Mouse (Mus musculus) forebrain, postnatal 0 days (tissue): ENCODE results near the gene Opa3. TPM values are rescaled to one million over a fixed set of nuclear protein-coding genes. Genes with fewer than 3 reads are reported as not detected.
A peak's percentile ranks its signal among the peaks of the same experiment; 100 is the strongest.

Experiments
- ATAC-seq: fragments of 200-750 bp; cut with Nextera tagmentation; 2 replicates; pipeline ENCODE4 v1.8.0; 2017; ENCODE audit warnings: mild to moderate bottlenecking, moderate library complexity
- DNase-seq: peaks from one replicate; pipeline ENCODE4 v3.0.0-alpha.2; 2015
- H3K27ac ChIP-seq: fragments of 300-500 bp; sonication (generic); 2 replicates; pipeline ENCODE4 v1.5.1; 2014; ENCODE audit warnings: low read depth, mild to moderate bottlenecking, antibody characterized with exemption, low read length, moderate library complexity, mixed read lengths
- H3K27me3 ChIP-seq: fragments of 300-500 bp; sonication (generic); 2 replicates; pipeline ENCODE4 v1.6.1; 2014; ENCODE audit warnings: mild to moderate bottlenecking, low read length, mixed read lengths; ENCODE audit not compliant: insufficient read depth
- H3K36me3 ChIP-seq: fragments of 300-500 bp; sonication (generic); 2 replicates; pipeline ENCODE4 v1.6.1; 2014; ENCODE audit warnings: mild to moderate bottlenecking, moderate library complexity; ENCODE audit not compliant: insufficient read depth
- H3K4me1 ChIP-seq: fragments of 300-500 bp; sonication (generic); 2 replicates; pipeline ENCODE4 v1.6.1; 2014; ENCODE audit warnings: antibody characterized with exemption; ENCODE audit not compliant: insufficient read depth
- H3K4me2 ChIP-seq: fragments of 300-500 bp; sonication (generic); 2 replicates; pipeline ENCODE4 v1.6.1; 2014; ENCODE audit warnings: low read depth, mild to moderate bottlenecking, moderate library complexity
- H3K4me3 ChIP-seq: fragments of 300-500 bp; sonication (generic); 2 replicates; pipeline ENCODE4 v1.5.1; 2014; ENCODE audit warnings: low read depth, low read length, mixed read lengths
- H3K9ac ChIP-seq: fragments of 300-500 bp; sonication (generic); 2 replicates; pipeline ENCODE4 v1.6.1; 2014; ENCODE audit warnings: mild to moderate bottlenecking
- H3K9me3 ChIP-seq: fragments of 300-500 bp; sonication (generic); 2 replicates; pipeline ENCODE4 v1.6.1; 2016; ENCODE audit warnings: low read length
- CTCF ChIP-seq: sonication (generic); IDR thresholded peaks from 2 replicates; pipeline ENCODE4 v1.5.1; 2016; ENCODE audit warnings: antibody characterized with exemption, control low read depth, low read depth
- WGBS: fragments of 180-500 bp; shearing (Covaris S2); extraction: QIAGEN DNeasy Blood & Tissue Kit; methylation state at CpG from one replicate; pipeline ENCODE4 v1.1.7; 2014; 5-methylcytosine and 5-hydroxymethylcytosine counted together
- polyA plus RNA-seq: library from polyadenylated mRNA; unstranded; fragments of >200 nt; fragmentation: Nextera tagmentation; extraction: Ambion mirVana; gene quantifications from 2 replicates; pipeline ENCODE4 v1.2.1, GENCODE M21; 2015
- total RNA-seq: library from RNA; depleted of rRNA; stranded (reverse); fragments of >200 nt; gene quantifications from 2 replicates; pipeline ENCODE4 v1.2.3, GENCODE M21; 2014

Gene Opa3
- total and polyA plus RNA-seq, 2 experiments from 2014 or later, result 32.2 to 35.8 TPM

DNA sequence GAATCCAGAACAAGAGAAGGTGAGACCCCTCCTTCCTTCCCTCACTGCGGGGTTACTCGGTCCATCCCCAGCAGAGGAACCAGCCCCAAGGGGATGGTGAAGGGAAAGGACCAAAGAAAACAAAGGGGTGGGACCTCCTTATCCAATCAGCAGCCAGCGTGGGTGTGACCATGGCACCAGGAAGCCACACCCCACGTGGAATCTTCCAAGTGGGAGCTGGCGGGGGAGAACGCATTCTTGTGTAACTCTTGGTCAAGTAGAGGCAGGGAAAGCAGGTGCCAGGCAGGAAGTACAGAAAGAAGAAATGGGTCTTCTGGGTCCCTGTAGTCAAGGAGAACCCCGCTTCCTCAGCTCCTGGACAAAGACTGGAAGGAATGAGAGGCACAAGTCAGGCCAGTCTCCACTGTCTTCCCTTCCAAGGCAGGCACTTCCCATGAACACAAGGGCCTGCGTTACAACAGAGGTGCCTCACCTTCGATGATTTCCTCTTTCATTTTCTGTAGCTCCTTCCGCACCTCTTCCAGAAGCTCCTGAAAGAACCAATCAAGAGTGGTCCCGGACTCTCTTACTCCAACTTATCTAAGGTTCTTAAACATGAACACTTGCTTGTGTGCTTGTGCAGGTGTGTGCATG, 29.4 kb downstream of the Opa3 start:
- Histone ChIP-seq H3K4me2 (no peak overlapping the region), H3K4me3 (no peak overlapping the region), H3K9ac (no peak overlapping the region), H3K4me1 (no peaks in the 10 kb centered on the region), H3K27ac (no peak overlapping the region), H3K9me3 (no peaks in the 10 kb centered on the region), H3K27me3 (no peaks in the 10 kb centered on the region), H3K36me3 (peaks cover 61% of the 10 kb centered on the region)
- no peak for TF ChIP-seq CTCF
- DNase-seq (peak; percentile 75), ATAC-seq (peak; percentile 91)
- WGBS, result 30% methylated on average over 11 of the region's 11 CpGs

DNA sequence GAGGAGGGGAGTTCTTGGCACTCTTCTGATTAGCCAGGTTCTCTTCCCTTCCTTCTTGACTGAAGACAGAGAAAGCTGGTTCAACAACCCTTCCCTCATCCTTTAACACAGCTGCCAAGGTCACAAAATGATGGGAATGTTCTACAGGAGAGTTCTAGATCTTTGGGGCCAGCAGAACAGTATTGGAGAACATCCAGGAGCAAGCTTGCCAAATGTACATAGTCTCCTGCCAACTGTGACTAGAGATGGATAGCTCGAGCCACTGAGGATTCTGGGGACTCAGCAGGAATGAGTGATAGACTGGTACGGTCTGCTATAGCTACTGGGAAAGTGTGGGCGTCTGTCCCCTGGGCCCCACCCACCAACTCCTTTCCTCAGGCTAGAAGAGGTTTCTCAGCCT, 30.2 kb downstream of the Opa3 start:
- TF ChIP-seq CTCF, result no peak
- H3K36me3 ChIP-seq, result peaks cover 67% of the 10 kb centered on the region
- H3K9me3 ChIP-seq, result no peaks in the 10 kb centered on the region
- no peak overlapping the region for H3K4me3 ChIP-seq
- no peaks in the 10 kb centered on the region for H3K27me3 ChIP-seq
- 66% methylated on average over 3 of the region's 3 CpGs for WGBS
- ATAC-seq (no peak), DNase-seq (no peak)
- H3K4me1 ChIP-seq, result no peaks in the 10 kb centered on the region
- no peak overlapping the region for H3K9ac ChIP-seq
- no peak overlapping the region for H3K4me2 ChIP-seq
- no peak overlapping the region for H3K27ac ChIP-seq

DNA sequence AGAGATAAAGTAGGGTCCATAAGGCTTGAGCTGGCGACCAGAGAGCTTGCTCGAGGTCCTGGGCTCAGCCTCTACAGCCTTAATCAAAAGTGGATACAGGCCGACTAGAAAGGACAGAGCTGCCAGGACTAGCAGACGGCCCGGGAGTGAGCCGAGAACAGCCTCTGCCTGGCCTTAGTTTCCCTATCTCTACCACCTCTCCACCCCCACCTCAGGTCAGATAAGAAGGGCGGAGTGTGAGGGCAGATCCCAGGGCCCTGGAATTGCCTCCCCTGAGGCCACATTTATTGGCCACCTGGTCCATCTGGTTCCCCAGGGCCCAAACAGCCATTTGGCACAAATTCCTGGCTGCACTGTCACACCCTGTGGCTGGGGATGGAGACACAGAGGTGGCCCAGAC, 37.0 kb downstream of the Opa3 start:
- Histone ChIP-seq H3K27ac (no peak overlapping the region), H3K27me3 (no peaks in the 10 kb centered on the region), H3K36me3 (peaks cover 36% of the 10 kb centered on the region), H3K4me2 (no peak overlapping the region), H3K4me3 (no peak overlapping the region), H3K9me3 (no peaks in the 10 kb centered on the region), H3K4me1 (peaks cover 7% of the 10 kb centered on the region), H3K9ac (no peak overlapping the region)
- ATAC-seq, result no peak
- TF ChIP-seq CTCF, result no peak
- 80% methylated on average over 7 of the region's 7 CpGs for WGBS
- no peak for DNase-seq

DNA sequence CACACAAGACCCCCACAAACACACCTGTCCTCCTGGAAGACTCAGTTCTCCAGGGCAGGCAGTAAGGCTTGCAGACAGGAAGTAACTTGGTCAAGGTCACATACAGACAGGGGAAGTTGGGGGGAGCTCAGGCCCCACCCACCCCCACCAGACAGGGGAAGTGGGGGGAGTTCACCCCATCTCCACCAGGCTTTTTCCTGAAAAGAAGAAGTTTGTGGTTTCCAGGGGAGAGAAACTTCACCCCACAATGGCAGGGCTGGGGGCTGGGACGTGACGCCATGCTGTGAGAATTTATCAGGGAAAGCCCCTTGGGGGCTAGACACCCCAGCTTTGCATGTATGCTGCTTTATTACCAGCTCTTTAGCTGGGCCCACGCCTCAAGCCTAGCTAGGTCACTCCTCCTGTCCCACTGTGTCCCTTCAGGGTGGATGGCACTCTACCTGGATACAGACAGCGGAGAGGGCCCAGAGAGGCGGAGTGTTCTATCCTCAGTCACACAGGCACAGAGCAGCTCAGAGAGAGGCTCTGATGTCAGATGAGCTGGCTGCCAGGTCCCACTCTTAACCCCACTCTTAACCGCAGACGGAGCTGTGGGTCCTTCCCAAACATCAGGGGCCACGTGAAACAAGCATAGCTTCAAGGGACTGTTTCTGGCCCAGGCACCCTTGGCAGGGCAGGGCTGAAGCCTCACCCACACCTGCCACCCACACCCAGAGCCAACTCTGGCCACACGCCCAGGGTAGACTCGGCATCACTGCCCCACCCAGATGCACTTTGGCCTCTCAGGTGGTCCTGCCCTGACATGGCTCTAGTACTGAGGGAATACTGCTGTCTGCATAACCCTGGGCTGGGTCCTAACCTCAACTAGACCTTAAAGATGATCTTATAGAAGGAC, 38.0 kb downstream of the Opa3 start:
- ATAC-seq, result no peak
- H3K36me3 ChIP-seq, result peaks cover 27% of the 10 kb centered on the region
- H3K9ac ChIP-seq, result no peak overlapping the region
- H3K27me3 ChIP-seq, result no peaks in the 10 kb centered on the region
- 81% methylated on average over 10 of the region's 10 CpGs for WGBS
- H3K27ac ChIP-seq, result no peak overlapping the region
- DNase-seq, result no peak
- H3K4me1 ChIP-seq, result peaks cover 15% of the 10 kb centered on the region
- H3K9me3 ChIP-seq, result no peaks in the 10 kb centered on the region
- no peak overlapping the region for H3K4me3 ChIP-seq
- no peak overlapping the region for H3K4me2 ChIP-seq
- no peak for TF ChIP-seq CTCF

DNA sequence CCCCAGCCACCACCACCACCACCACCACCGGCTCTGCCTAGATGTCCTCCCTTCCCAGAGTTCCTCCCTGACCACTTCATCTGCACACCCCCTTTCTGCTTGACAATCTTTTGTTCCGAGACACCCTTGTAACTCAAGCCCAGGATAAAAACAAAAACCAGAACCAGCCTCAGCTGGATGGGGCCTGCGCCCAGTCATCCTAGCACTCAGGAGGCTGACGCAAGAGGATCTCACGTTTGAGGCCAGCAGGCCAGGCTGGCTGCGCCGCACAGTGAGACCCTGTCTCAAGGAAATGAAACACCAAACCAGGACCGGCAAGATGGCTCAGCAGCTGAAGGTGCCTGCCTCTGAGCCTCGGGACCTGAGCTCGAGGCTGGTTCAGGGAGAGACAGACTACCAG, 38.9 kb downstream of the Opa3 start:
- 81% methylated on average over 10 of the region's 10 CpGs for WGBS

DNA sequence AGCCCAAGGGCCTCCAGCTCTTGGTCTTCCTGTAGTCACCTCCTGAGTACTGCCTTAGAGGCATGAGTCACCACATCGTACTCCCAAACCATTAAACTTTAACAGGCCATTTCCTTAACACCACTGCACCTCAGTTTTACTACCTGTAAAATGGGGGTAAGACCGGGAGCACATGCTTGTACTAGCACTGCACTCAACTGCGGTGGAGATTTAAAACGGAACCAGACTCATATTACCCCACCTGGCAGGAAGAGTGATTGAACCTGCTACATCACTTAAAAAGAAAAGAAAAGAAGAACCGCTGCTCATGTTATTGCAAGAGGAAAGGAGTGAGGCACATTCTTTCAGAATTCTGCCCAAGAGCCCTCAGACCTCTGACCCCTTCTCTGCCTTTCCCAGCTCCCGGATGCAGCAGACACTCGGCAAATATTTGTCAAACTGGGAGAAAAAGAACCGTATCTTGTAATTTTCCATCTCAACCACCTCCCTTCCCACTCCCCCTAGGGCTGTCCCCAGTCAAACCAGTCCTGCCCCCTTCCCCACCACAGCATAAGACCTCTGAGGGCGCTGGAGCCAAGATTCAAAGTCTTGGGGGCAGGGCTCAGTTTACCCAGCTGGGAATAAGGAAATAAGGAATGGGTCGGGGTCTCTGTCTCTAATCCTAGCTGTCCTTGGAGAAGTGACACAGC, 41.0 kb downstream of the Opa3 start:
- 61% methylated on average over 10 of the region's 10 CpGs for WGBS
- Histone ChIP-seq H3K4me2 (peak overlapping the region; percentile 95), H3K27me3 (no peaks in the 10 kb centered on the region), H3K27ac (peak overlapping the region; percentile 29; the same call in 1 of the 2 replicates), H3K36me3 (peaks cover 4% of the 10 kb centered on the region; the same call in 1 of the 2 replicates), H3K9me3 (no peaks in the 10 kb centered on the region), H3K9ac (no peak overlapping the region), H3K4me3 (peak overlapping the region; percentile 72), H3K4me1 (peaks cover 15% of the 10 kb centered on the region)
- no peak for TF ChIP-seq CTCF
- DNase-seq, result no peak
- no peak for ATAC-seq

More for the DNA sequence above, 38.9 kb downstream of the Opa3 start:
- ATAC-seq (no peak), DNase-seq (no peak)
- no peak overlapping the region for H3K27ac ChIP-seq
- H3K9ac ChIP-seq, result no peak overlapping the region
- H3K9me3 ChIP-seq, result no peaks in the 10 kb centered on the region
- no peak overlapping the region for H3K4me2 ChIP-seq
- H3K4me3 ChIP-seq, result no peak overlapping the region
- peaks cover 21% of the 10 kb centered on the region for H3K36me3 ChIP-seq
- peaks cover 15% of the 10 kb centered on the region for H3K4me1 ChIP-seq
- no peak for TF ChIP-seq CTCF
- no peaks in the 10 kb centered on the region for H3K27me3 ChIP-seq
